Mouse (Mus musculus) spleen, postnatal 4 days (tissue): Measurements from ENCODE around the gene Myadml2.

Experiments
- DNase-seq, 2 experiments: peaks; one replicate each; pipeline ENCODE4 v3.0.0; 2022; ENCODE audit warnings: low spot score in 2 of 2

Myadml2 gene

GRCm38 (mm10) chr11:120660301-120661075 lies 12.5 kb upstream of the Myadml2 start:
- DNase-seq = no peak

DNA sequence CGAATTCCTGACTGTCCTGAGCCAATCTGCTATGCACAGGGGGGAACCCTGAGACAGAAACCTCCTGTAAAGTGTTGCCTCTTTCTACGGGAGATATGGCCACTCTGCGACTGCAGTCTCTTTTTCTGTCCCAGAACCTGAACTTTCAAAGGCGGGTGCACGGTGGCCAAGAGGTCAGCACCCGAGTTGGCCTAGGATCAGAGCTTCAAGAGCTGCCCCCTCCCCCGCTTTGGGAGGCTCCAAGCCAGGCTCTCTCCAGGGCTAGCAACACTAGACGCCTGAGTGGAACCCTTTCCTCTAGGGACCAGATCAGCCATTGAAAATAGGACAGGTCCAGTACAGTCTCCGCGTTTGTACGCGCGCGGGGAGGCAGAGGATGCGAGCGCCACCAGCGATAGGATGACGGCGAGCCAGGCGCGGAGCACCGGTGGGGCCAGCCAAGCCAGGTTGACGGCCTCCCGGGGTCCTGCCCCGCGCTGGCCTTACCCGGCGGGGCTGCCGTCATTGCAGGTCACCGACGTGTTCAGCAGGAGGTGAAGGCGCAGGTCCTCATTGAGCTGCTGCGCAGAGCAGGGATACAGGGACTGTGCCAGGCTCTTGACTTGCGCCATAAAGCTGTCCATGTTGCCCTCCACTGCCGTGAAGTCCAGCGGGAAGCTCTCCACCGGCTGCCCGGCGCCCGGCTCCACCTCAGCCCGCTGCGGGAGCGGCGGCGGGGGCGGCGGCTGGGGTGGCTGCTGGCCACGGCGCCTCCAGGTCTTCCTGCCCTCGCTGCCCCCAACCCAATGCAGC lies 11.7 kb upstream of the Myadml2 start:
- no peak for DNase-seq

DNA sequence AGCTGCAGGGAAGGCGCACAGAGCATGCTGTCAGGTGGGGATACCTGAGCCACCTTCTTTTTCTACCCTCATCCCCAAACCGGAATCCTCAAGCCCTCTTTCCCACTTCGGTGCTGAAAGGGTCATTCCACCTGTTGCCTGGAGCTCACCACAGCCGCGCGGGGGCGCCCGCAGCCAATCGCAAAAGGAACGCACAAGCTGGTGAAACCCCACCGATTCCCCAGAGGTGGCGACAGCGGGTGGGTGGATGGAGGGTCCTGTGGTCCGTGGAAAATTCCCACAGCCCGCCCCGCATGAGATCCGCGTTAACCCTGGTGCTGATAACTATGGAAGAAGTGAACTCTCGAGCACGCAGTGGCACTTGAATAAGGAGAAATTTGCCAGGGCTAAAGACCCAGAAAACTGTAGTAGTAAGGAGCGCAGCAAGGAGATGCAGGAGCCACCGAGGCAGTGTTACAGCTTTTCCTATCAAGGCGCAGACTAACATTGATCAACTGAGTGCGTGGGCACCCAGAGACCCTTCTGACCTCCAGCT lies 11.0 kb upstream of the Myadml2 start:
- peak; percentile 74 to 91 for DNase-seq

DNA sequence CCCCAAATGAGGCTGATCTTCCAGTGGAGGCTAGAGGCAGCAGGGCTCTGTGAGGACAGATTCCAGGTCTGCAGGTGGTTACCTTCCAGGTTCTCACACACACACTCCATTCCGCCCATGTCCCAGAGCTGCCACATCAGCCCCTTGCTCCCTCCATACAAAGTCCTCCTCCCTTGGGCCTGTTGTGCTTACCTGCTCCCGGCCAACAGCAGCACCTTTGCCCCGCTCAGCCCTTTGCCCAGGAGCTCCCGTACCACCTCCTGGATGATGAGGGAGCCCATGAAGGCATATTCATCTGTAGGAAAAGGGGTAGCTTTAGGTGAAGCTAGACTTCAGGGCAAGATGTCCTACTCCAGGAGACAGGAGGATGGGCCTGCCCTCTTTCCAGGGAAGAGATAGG lies 9.3 kb upstream of the Myadml2 start:
- no peak for DNase-seq

DNA sequence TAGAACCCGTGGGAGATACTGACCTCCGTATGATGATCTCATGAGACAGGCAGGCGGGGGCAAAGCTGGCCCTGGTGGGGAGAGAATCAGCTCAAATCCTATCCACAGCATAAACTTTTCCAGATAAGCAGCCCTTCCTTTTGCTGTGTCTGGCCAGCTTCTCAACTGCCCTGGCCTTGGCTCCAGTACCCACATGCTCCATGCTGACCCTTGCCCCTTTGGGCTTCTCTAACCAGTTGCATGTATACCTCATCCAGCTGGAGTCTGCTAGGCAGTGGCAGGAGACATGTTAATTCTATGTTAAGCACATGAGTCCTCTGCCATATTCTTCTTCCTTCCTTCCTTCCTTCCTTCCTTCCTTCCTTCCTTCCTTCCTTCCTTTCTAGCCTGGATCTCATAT lies 6.8 kb upstream of the Myadml2 start:
- DNase-seq = no peak

- DNase-seq = no peak
These were observed 3.9 kb upstream of the Myadml2 start for GRCm38 (mm10) chr11:120651872-120652271.

DNA sequence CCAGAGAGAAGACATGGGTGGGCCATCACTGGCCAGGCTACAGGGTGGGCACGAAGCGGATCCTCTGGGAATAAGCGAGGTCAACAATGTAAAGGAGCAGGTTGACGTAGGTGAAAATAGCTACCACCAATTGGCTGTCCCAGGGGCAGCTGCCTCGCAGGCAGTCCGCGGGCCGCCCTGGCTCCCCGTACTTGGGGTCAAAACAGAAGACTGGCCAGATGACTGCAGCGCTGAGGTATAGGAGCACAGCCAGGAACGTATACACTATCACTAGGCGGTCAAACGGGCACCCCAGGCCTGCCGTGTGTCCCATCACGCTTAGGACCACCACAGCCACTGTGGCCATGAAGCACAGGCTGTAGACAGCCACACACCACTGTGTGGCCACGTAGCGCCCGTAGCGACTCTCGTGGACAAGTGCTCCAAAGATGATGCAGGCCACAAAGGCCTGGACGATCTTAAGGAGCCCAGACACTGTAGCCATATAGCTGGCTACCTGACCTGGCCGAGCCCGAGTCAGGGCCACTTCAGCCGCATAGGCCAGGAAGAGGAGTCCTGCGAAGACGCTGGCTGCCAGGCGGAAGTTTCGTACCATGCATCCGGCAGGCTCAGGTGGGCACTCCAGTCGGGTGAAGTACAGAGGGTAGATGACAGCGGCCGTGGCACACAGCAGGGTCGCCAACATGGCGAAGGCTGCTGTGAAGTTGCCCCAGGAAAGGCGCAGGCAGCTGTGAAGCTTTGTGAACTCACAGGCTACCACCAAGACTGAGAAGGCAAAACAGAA lies 719 bp downstream of the Myadml2 start:
- peak in 1 of 2 experiments; percentile 64 for DNase-seq

- peak; percentile 93 to 96 for DNase-seq
These were observed 4.4 kb downstream of the Myadml2 start, which contains the start of gene Pycr1 for GRCm38 (mm10) chr11:120643601-120643987. Gene Pycr1 (minus strand): TSS chr11:120643769.

- DNase-seq = no peak
These were observed 4.9 kb downstream of the Myadml2 start for GRCm38 (mm10) chr11:120642939-120643600.

DNA sequence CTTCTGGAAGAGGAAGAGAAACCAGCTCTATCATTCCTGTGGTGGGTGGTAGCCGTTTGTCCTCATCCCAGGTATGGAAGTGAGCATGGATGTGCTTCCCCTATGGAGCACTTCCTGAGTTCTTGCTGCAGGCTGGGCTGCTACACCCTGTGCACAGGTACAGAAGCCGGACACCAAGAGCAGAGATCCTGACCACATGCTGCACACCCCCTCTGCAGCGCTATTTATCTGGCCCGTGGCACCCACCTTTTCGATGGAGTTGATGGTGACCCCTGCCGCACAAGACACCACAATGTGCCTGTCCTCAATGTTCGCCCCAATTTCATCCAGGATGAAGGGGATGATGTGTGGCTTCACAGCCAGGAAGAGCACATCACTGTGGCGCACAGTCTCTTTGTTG lies 6.1 kb downstream of the Myadml2 start:
- no peak for DNase-seq

- DNase-seq = peak in 1 of 2 experiments; percentile 59
These were observed 6.7 kb downstream of the Myadml2 start for GRCm38 (mm10) chr11:120641255-120641654.

GRCm38 (mm10) chr11:120634810-120635209 lies 13.1 kb downstream of the Myadml2 start:
- no peak for DNase-seq

DNA sequence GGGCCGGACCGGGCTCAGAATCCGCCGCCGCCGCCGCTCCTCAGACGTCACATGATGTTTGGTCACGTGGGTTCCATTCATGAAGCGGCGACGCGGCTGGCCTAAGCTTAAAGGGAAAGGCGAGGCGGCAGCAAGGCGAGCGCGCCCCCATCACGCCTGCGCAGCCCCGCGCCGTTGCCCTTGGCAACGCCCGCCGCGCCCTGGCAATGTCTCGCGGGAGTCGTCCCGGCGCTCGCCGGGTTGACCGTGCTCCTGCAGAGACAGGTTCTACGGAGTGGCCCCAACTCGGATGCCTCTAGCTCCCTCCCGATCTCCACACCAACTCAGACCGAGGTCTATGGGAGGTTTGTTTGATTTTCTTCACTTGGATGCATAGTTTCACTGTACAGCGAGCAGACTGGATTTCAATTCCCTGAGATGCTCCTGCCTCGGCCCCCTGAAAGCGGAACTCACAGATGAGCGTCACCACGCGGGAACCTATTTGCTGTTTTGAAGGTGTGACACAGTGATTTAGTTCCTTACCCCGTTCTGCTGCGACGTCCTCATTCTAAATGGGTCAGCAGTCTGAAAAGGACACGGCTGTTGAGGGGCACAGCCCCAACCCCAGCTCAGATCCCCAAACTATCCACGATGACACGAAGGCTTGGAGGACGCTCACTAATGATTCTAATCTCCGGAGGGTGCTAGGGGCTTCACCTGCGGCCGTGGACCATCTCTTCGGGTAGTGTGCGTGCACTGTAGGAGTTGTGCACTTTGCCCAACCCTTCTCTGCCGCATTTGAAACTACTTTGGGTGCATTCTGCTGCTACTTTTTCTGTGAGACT lies 14.2 kb downstream of the Myadml2 start, which contains the start of gene Mafg:
Gene Mafg, minus strand, starts transcription at position 81 of the 824 bp plus-strand sequence.
- DNase-seq = peak; percentile 91 to 94

GRCm38 (mm10) chr11:120632559-120633519 lies 15.1 kb downstream of the Myadml2 start:
- DNase-seq = peak; percentile 78 to 89

DNA sequence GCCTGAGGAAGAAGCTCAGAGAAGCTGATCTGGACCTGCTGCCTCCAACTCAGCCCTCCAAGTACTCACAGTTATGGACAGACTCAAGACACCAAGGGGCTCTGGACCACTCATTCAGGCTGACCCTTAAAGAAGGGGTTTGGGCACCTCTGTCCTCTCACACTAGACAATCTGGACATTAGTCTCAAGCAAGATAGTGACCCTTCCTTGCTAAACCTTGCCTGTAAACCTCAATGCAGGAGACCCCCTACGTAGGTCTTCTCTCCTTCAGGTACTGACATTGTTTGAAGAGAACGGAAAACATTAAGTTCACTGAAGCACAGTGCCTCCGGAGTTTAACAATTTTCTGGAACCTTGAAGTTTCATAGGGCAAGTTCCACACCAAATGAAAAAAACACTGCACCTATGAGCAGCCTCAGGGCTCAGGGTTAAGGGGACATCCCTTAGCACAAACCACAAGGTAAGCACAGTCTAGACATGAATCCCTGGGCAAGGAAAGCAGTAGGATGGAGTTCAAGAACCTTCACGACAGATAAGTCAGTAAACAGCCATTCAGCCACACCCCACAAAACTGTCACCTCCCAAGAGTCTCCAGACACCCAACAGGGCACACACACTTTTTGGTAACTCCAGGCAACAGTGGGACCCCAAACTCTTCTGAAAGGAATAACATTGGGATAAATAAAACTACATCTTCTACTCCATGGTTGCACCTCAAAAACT lies 16.1 kb downstream of the Myadml2 start:
- DNase-seq = peak; percentile 60 to 78

- peak; percentile 30 to 71 for DNase-seq
These were observed 16.9 kb downstream of the Myadml2 start for GRCm38 (mm10) chr11:120630881-120631725.

DNA sequence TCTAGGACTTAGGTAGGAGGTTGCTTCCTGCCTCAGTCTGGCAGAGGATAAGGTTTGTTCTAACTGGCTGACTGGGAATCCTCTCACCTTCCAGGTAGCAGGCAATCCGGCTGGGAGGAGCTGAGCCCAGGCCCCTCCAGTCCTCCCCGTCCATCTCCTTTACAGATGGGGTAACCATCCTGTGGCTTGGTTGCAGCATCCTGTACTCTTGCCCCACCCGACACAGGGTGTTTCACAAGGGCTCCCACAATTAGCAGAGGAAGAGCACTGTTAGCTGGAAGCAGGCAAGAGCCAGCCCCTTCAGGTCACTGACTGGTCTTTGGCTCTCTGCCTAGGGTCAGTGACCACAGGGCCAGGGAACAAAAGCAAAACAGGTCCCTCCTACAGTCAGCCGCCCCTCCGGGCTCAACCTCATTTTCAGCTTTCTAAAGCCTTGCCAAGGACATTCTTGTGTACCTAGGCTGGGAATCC lies 17.5 kb downstream of the Myadml2 start:
- peak; percentile 68 to 80 for DNase-seq
